Mouse (Mus musculus): ENCODE results near the gene Slc44a1. TPM values are rescaled to one million over a fixed set of nuclear protein-coding genes. Genes with fewer than 3 reads are reported as not detected.

Gene Slc44a1
- polyA plus RNA-seq, 1 experiment from 2014 or later: 28.9 TPM

GRCm38 (mm10) chr4:53431585-53432234, 8.5 kb upstream of the Slc44a1 start:
- DNase-seq (ENCODE audit: low read depth, low spot score): no peak
- H3K27me3 ChIP-seq: no peaks in the 10 kb centered on the region
- ChIA-PET POLR2A (no interaction called here), CTCF (interaction anchor here (0.9 kb wide), 1 partner anchor 15 kb away, joined by 3 read pairs; no protein-coding TSS in a partner anchor)
- in situ Hi-C loops (cut with MboI; ENCODE audit: low pct_unique_long_range_greater_than_20kb): no loop called here
- ATAC-seq: no peak
- TF ChIP-seq CTCF (IDR thresholded peaks at IDR 0.05): no peak

GRCm38 (mm10) chr4:53437110-53437755, 3.0 kb upstream of the Slc44a1 start:
- no peaks in the 10 kb centered on the region for H3K27me3 ChIP-seq
- ChIA-PET POLR2A (interaction anchor here (0.6 to 0.7 kb wide), 2 partner anchors 16 to 420 kb away, joined by 3 to 6 read pairs; no protein-coding TSS in a partner anchor), CTCF (interaction anchor here (0.8 kb wide), 1 partner anchor 20 kb away, joined by 3 read pairs; no protein-coding TSS in a partner anchor)
- DNase-seq (ENCODE audit: low read depth, low spot score): no peak
- no peak for TF ChIP-seq CTCF (IDR thresholded peaks at IDR 0.05)
- in situ Hi-C loops (cut with MboI; ENCODE audit: low pct_unique_long_range_greater_than_20kb): no loop called here
- no peak for ATAC-seq

GRCm38 (mm10) chr4:53438386-53438785, 1.8 kb upstream of the Slc44a1 start:
- no peak for TF ChIP-seq CTCF (IDR thresholded peaks at IDR 0.05)
- CTCF ChIA-PET: no interaction called here
- H3K27me3 ChIP-seq: no peaks in the 10 kb centered on the region
- POLR2A ChIA-PET: no interaction called here
- no peak for ATAC-seq
- no peak for DNase-seq (ENCODE audit: low read depth, low spot score)
- in situ Hi-C loops (cut with MboI; ENCODE audit: low pct_unique_long_range_greater_than_20kb): no loop called here

GRCm38 (mm10) chr4:53438836-53439480, 1.3 kb upstream of the Slc44a1 start:
- DNase-seq (ENCODE audit: low read depth, low spot score) (no peak), ATAC-seq (no peak)
- ChIA-PET POLR2A (no interaction called here), CTCF (no interaction called here)
- no peaks in the 10 kb centered on the region for H3K27me3 ChIP-seq
- no peak for TF ChIP-seq CTCF (IDR thresholded peaks at IDR 0.05)
- in situ Hi-C loops (cut with MboI; ENCODE audit: low pct_unique_long_range_greater_than_20kb): no loop called here

- CTCF ChIA-PET: interaction anchor here (0.8 kb wide), 1 partner anchor 239 kb away, joined by 3 read pairs; no protein-coding TSS in a partner anchor
- DNase-seq (ENCODE audit: low read depth, low spot score) (peak; percentile 22), ATAC-seq (peak; percentile 12)
- in situ Hi-C loops (cut with MboI; ENCODE audit: low pct_unique_long_range_greater_than_20kb): no loop called here
- no peaks in the 10 kb centered on the region for H3K27me3 ChIP-seq
- TF ChIP-seq CTCF (IDR thresholded peaks at IDR 0.05): no peak
- POLR2A ChIA-PET: interaction anchor here (1.2 kb wide), 1 partner anchor 142 kb away, joined by 3 read pairs; no protein-coding TSS in a partner anchor
Measured at GRCm38 (mm10) chr4:53439636-53440009, 590 bp upstream of the Slc44a1 start.

GRCm38 (mm10) chr4:53440816-53441571, 781 bp downstream of the Slc44a1 start:
- no peak for TF ChIP-seq CTCF (IDR thresholded peaks at IDR 0.05)
- in situ Hi-C loops (cut with MboI; ENCODE audit: low pct_unique_long_range_greater_than_20kb): no loop called here
- CTCF ChIA-PET: no interaction called here
- no peak for DNase-seq (ENCODE audit: low read depth, low spot score)
- POLR2A ChIA-PET: interaction anchor here (1.2 kb wide), 1 partner anchor 25 kb away, joined by 6 read pairs; no protein-coding TSS in a partner anchor
- H3K27me3 ChIP-seq: no peaks in the 10 kb centered on the region
- ATAC-seq: no peak

GRCm38 (mm10) chr4:53441683-53442082, 1.5 kb downstream of the Slc44a1 start:
- POLR2A ChIA-PET: no interaction called here
- ATAC-seq: no peak

GRCm38 (mm10) chr4:53446216-53446615, 6.0 kb downstream of the Slc44a1 start:
- CTCF ChIA-PET: interaction anchor here (1.5 kb wide), 1 partner anchor 61 kb away, joined by 3 read pairs; no protein-coding TSS in a partner anchor
- TF ChIP-seq CTCF (IDR thresholded peaks at IDR 0.05): no peak
- POLR2A ChIA-PET: no interaction called here
- ATAC-seq (no peak), DNase-seq (ENCODE audit: low read depth, low spot score) (no peak)
- H3K27me3 ChIP-seq: no peaks in the 10 kb centered on the region
- in situ Hi-C loops (cut with MboI; ENCODE audit: low pct_unique_long_range_greater_than_20kb): no loop called here

More at GRCm38 (mm10) chr4:53441683-53442082, 1.5 kb downstream of the Slc44a1 start:
- DNase-seq (ENCODE audit: low read depth, low spot score): no peak
- no peak for TF ChIP-seq CTCF (IDR thresholded peaks at IDR 0.05)
- in situ Hi-C loops (cut with MboI; ENCODE audit: low pct_unique_long_range_greater_than_20kb): no loop called here
- no peaks in the 10 kb centered on the region for H3K27me3 ChIP-seq
- CTCF ChIA-PET: no interaction called here

GRCm38 (mm10) chr4:53447773-53448172, 7.6 kb downstream of the Slc44a1 start:
- in situ Hi-C loops (cut with MboI; ENCODE audit: low pct_unique_long_range_greater_than_20kb): no loop called here
- ChIA-PET POLR2A (no interaction called here), CTCF (no interaction called here)
- TF ChIP-seq CTCF (IDR thresholded peaks at IDR 0.05): no peak
- no peak for ATAC-seq
- no peaks in the 10 kb centered on the region for H3K27me3 ChIP-seq
- DNase-seq (ENCODE audit: low read depth, low spot score): no peak

- in situ Hi-C loops (cut with MboI; ENCODE audit: low pct_unique_long_range_greater_than_20kb): no loop called here
- DNase-seq (ENCODE audit: low read depth, low spot score): no peak
- CTCF ChIA-PET: interaction anchor here (0.6 to 1.7 kb wide), 2 partner anchors 48 to 66 kb away, joined by 3 to 6 read pairs; no protein-coding TSS in a partner anchor
- no peak for ATAC-seq
- POLR2A ChIA-PET: interaction anchor here (1.6 kb wide), 1 partner anchor 16 kb away, joined by 3 read pairs; no protein-coding TSS in a partner anchor
- TF ChIP-seq CTCF (IDR thresholded peaks at IDR 0.05): no peak
- no peaks in the 10 kb centered on the region for H3K27me3 ChIP-seq
Measured at GRCm38 (mm10) chr4:53450736-53451135, 10.5 kb downstream of the Slc44a1 start.

All from Patski (cell line).